Mouse (Mus musculus) ovary, postnatal 36 days (tissue): ENCODE measurements at regions not wholly inside any gene's neighbourhood (a gene's known extent, or its start where the extent isn't known, plus 50 kb on each side); places are given as distances from the start of the nearest gene placed in this dataset.
A peak's percentile ranks its signal among the peaks of the same experiment; 100 is the strongest.

Experiments used
- DNase-seq: peaks from one replicate; pipeline ENCODE4 v3.0.0; 2022; ENCODE audit warnings: low spot score, mixed read lengths

DNA sequence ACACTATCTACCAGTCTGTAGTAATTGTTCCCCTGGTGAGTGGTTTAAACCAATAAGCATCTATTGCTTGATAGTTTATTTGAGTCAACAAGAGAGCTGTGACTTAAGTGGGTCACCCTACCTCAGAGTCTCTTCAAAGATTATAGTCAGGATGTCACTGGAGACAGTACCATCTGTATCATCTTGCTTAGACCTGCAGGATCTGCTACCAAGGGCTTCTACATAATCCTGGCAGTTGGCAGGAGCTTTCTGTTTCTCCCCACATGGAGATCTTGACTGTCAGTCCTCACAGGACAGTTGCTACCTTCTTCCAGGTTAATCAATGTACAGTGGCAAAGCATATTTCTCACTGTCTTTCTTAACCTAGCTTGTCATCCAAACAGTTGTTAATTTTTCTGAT, 414.9 kb upstream of the Dcn start:
- DNase-seq, result no peak

DNA sequence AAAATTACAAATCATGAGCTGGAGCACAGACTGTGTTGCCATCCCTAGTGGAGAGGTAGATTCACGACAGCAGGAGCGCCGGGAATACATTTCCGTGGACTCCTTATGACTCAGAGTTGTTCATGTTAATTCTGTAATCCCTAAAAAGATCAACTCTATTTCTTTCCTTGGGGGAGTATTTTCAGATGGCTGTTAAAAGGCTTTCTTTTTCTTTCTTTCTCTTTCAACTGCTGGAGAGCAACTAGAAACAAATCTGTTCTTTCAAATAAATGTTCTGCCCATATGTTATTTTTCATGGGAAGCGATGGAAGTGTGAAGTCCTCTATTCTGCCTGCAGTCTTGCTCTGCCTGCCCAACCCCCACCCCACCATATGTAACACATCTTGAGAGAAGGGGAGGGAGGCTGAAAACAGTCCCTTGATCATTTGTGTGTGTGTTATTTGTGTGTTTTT, 401.4 kb upstream of the Dcn start:
- no peak for DNase-seq

GRCm38 (mm10) chr10:97079575-97079974, 399.8 kb upstream of the Dcn start:
- DNase-seq, result no peak

GRCm38 (mm10) chr10:97087286-97087685, 392.1 kb upstream of the Dcn start:
- DNase-seq, result no peak

DNA sequence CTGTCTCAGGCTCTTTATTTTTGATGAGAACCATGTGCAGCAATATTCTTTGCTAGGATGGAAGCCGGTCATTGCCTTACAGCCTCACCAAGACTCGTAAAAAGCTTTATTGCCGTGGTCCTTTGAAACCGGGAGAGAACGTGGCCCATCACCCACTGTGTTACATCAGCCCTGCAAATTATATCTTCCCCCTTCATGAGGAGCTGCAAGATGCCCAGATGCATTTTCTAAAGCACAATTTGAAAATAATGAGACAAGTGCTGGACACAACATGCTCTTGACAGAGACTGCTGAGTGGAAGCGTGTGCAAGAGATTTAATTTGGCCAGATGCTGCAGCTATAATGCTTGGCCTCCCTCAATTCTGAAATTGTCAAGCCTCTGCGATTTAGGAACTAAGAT, 389.2 kb upstream of the Dcn start:
- DNase-seq, result no peak

DNA sequence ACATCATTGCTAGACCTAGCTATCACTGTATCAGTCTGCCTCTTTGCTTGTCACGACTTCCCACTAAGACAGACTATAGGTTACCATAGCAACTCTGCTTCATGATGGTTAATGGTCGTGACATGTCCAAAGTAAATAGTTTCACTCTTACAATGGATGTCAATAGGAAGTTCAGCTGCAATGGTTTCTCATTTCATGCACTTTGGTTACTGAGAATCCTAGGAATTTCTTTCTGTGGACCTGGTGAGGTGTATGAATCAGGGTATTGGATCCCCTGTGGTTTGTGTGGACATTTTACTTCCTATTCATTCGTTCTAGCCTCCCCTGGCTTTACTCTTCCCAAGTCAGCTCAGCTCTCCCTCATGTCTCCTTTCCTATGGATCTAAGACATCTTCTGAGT, 385.5 kb upstream of the Dcn start:
- DNase-seq, result no peak

- DNase-seq, result no peak
These were observed 364.9 kb upstream of the Dcn start for GRCm38 (mm10) chr10:97114501-97114900.

- no peak for DNase-seq
These were observed 356.7 kb upstream of the Dcn start for GRCm38 (mm10) chr10:97122693-97123092.

DNA sequence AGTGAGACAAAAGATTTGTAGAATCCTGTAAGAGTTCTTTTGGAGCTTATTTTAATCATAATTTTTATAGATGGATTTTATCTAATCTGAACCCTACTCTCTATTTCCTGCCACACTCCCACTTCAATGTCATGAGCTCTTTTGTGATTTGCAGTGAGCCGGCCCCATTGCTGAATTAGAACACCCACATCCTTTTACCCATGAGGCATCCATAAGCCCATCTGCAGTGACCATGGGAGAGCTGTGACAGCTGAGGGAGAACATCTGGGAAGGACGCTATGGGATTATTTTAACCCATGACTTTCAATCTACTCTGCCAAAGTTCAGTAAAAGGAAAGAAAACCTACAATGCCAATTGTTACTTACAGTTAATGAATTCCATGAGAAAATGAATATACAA, 337.8 kb upstream of the Dcn start:
- no peak for DNase-seq

DNA sequence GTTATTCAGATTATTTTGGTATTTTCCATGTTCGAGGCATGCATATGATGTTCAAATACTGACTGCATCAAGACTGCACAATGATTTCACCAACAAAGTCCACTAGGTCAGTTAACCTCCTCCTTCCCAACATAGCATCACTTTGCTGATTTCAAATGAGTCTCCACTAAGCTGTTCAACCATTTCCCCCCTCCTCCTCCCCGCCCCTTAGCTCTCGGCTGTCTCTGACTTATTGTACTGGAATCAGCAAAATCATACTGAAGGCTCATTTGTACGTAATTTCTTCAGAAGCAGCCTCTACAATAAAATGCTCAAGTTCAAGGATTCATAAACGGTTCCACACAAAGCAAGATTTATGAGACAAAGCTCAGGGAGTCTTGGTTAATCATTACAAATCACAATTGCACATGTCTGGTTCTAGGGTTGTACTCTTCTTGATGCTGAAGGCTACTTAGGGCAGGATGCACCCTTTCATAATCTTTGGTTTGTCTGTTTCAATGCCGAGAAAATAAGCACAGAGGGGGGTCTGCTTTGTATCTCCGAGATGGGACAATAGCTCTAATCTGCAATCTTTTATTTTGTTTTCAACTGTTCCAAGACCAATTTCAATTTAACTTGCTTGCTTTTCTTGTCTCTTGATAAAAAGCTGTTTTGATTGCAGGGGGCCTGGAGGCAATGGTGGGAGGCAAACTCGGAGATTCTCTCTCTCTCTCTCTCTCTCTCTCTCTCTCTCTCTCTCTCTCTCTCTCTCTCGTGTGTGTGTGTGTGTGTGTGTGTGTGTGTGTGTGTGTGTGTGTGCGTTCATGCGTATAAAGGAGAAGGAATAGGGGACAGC, 320.6 kb upstream of the Dcn start:
- DNase-seq, result no peak

GRCm38 (mm10) chr10:97159396-97159760, 320.0 kb upstream of the Dcn start:
- DNase-seq, result no peak

GRCm38 (mm10) chr10:97159831-97160575, 319.4 kb upstream of the Dcn start:
- DNase-seq, result no peak

GRCm38 (mm10) chr10:97160892-97161291, 318.5 kb upstream of the Dcn start:
- no peak for DNase-seq

DNA sequence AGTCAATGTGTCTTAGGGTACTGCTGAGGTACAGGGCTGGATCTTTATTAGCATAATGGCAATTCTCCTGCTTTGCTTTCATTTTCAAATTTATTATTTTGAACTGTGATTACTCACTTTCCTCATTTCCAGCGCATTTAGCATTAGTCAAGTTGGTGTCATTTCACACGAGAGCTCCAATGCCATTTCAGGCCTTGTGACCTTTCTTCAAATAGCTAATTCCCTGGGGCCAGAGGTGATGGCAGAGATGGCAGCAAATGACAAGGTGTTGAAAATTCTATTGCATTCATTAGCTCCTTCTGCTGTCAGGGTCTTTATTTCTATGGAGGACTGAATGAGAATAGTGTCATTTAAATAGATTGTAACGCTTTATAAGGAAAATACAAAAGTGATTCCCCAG, 300.9 kb upstream of the Dcn start:
- DNase-seq, result no peak

DNA sequence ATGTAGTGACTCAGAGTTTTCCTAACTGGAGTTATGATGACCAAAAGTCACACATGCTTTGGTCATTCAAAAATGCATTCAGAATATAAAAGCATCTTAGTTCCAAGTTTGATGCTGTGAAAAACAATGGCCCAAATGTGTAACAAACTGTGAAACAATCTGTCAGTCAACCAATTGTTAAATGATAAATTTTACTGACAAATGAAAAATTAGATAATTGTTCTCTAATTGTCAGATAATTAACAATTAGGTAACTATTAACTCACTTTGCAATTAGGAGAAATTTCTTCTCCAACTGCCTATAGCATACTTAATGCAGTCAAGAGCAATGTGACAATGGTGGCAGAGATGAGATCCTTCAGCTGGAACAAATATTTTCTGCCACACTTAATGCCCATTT, 289.7 kb upstream of the Dcn start:
- DNase-seq, result no peak

DNA sequence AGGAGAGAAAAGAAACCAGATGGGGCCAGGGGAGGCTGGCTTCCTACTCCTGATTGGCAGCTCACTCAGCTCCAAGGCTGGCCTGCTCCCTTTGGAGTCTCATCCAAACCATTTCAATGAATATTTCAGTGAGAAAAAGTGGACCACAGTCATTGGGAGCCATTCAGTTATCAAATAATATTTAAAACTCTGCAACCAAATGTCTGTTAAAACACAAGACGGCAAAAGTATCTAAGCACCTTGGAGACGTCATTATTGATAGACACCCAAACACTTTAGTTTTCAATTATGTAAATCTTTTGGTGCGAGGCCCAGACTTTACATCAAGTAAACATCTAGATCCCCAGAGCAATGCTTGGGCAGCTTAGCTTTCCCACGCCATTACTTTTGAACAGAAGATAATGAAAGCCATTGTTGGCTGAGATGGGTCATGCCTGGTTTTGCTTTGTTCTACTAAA, 268.1 kb upstream of the Dcn start:
- no peak for DNase-seq

- no peak for DNase-seq
These were observed 267.5 kb upstream of the Dcn start for GRCm38 (mm10) chr10:97211785-97212398.

GRCm38 (mm10) chr10:97219474-97219873, 259.9 kb upstream of the Dcn start:
- peak; percentile 26 for DNase-seq

- DNase-seq, result no peak
These were observed 259.0 kb upstream of the Dcn start for GRCm38 (mm10) chr10:97220431-97220830.

- DNase-seq, result no peak
These were observed 243.8 kb upstream of the Dcn start for GRCm38 (mm10) chr10:97235631-97236030.

DNA sequence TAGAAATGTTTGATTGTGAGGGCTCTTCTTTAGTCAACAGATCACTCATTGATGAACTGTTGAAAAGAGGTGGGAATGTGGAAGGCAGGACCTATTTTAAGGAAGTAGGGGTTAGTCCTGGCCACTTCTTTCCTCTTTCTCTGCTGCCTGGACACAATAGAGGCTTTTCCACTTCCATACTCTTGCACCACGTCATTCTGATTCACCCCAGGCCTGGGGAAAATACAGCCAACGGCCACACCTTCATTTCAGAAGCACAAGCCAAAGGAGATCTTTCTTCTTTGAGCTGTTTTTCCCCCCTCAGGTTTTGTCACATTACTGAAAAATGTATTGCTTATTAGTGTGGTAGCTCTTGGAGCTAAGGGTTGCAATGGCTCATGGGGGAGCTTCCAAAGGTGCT, 237.9 kb upstream of the Dcn start:
- no peak for DNase-seq

- DNase-seq, result no peak
These were observed 233.7 kb upstream of the Dcn start for GRCm38 (mm10) chr10:97245674-97246073.

- no peak for DNase-seq
These were observed 230.9 kb upstream of the Dcn start for GRCm38 (mm10) chr10:97248522-97248921.
